Mouse (Mus musculus) spleen, adult 2 months (tissue): ENCODE results near the gene Coa4.

ENCODE experiments used
- CTCF ChIP-seq: fragments of 200-500 bp; IDR thresholded peaks from 2 replicates; pipeline ENCODE4 v1.5.1; 2011; ENCODE audit warnings: mild to moderate bottlenecking, inconsistent platforms; ENCODE audit not compliant: insufficient read depth, insufficient read length, insufficient replicate concordance; ENCODE audit errors: extremely low read depth
- POLR2A ChIP-seq: fragments of 200-500 bp; IDR thresholded peaks from 2 replicates; pipeline ENCODE4 v1.6.1; 2011; ENCODE audit warnings: low read depth, low read length, inconsistent platforms

DNA sequence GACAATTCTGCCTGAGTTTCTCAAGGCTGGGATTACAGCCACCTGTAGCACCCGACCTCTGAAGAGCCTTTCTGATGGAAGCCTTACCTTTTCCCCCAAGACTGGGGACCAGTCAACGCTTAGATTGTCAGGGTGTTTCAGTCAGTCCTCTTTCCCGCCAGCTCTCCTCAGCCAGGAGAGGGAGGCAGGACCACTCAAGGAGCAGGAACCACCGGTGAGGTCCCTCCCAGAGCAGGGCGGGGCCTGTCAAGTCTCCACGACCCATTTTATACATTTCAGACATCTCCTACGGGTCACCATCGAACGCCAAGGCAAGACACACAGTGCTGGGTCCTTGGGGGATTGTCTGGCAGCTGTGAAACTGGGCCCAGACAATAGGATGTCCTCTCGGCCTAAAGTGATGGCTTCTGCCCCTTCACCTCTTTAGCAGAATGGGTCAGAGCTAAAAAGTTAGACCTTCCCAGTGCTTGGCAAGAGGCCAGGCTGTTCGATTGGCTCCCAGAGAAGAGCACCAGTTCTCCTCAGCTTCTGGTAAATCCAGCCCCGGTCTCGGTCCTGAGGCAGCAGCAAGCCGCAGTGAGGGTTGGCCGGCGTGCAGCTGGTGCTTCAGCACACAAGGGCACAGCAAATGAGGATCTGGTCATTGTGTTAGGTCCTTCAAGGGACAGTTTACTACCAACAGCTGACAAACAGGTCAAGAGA lies 36.4 kb upstream of the Coa4 start:
- no peak for TF ChIP-seq POLR2A
- TF ChIP-seq CTCF = no peak
